Mouse (Mus musculus) heart, postnatal 0 days (tissue): Measurements from ENCODE around the gene Wfdc15a. TPM values are rescaled to one million over a fixed set of nuclear protein-coding genes. Genes with fewer than 3 reads are reported as not detected.

Source experiments
- ATAC-seq: fragments of 200-750 bp; cut with Nextera tagmentation; 2 replicates; pipeline ENCODE4 v1.8.0; 2017; ENCODE audit warnings: low read depth, moderate number of reproducible peaks, moderate library complexity; ENCODE audit not compliant: insufficient read depth
- DNase-seq: peaks from one replicate; pipeline ENCODE4 v3.0.0-alpha.2; 2016; ENCODE audit warnings: low spot score
- H3K27ac ChIP-seq: fragments of 300-500 bp; sonication (generic); 2 replicates; pipeline ENCODE4 v1.5.1; 2014; ENCODE audit warnings: low read depth, mild to moderate bottlenecking
- H3K27me3 ChIP-seq: fragments of 300-500 bp; sonication (generic); 2 replicates; pipeline ENCODE4 v1.6.1; 2014; ENCODE audit warnings: low read length, mixed read lengths; ENCODE audit not compliant: control insufficient read depth, insufficient read depth
- H3K36me3 ChIP-seq: fragments of 300-500 bp; sonication (generic); replicated peaks from 2 replicates; pipeline ENCODE4 v1.6.1; 2014; ENCODE audit warnings: low read length, mixed read lengths; ENCODE audit not compliant: control insufficient read depth, insufficient read depth
- H3K4me1 ChIP-seq: fragments of 300-500 bp; sonication (generic); 2 replicates; pipeline ENCODE4 v1.6.1; 2014; ENCODE audit warnings: antibody characterized with exemption; ENCODE audit not compliant: control insufficient read depth, insufficient read depth
- H3K4me2 ChIP-seq: fragments of 300-500 bp; sonication (generic); 2 replicates; pipeline ENCODE4 v1.6.1; 2014; ENCODE audit warnings: low read depth, mild to moderate bottlenecking, low read length, moderate library complexity
- H3K4me3 ChIP-seq: fragments of 300-500 bp; sonication (generic); 2 replicates; pipeline ENCODE4 v1.5.1; 2014; ENCODE audit warnings: low read depth, low read length
- H3K9ac ChIP-seq: fragments of 300-500 bp; sonication (generic); replicated peaks from 2 replicates; pipeline ENCODE4 v1.6.1; 2014; ENCODE audit warnings: low read depth, low read length, mixed read lengths
- H3K9me3 ChIP-seq: fragments of 300-500 bp; sonication (generic); replicated peaks from 2 replicates; pipeline ENCODE4 v1.6.1; 2016; ENCODE audit warnings: low read length; ENCODE audit not compliant: control insufficient read depth
- CTCF ChIP-seq: IDR thresholded peaks from 2 replicates; pipeline ENCODE4 v1.5.1; 2016; ENCODE audit warnings: antibody characterized with exemption, control low read depth, low read depth
- EP300 ChIP-seq: IDR thresholded peaks from 2 replicates; pipeline ENCODE4 v1.6.1; 2016; ENCODE audit warnings: antibody characterized with exemption, low read depth
- WGBS: fragments of 180-500 bp; shearing (Covaris S2); extraction: QIAGEN DNeasy Blood & Tissue Kit; methylation state at CpG from one replicate; pipeline ENCODE4 v1.1.7; 2014; 5-methylcytosine and 5-hydroxymethylcytosine counted together
- polyA plus RNA-seq: library from polyadenylated mRNA; unstranded; fragments of >200 nt; fragmentation: Nextera tagmentation; extraction: Ambion mirVana; gene quantifications from 2 replicates; pipeline ENCODE4 v1.2.1, GENCODE M21; 2015
- total RNA-seq: library from RNA; depleted of rRNA; stranded (reverse); fragments of >200 nt; gene quantifications from 2 replicates; pipeline ENCODE4 v1.2.3, GENCODE M21; 2014; ENCODE audit warnings: low replicate concordance

Wfdc15a gene
- total and polyA plus RNA-seq, 2 experiments from 2014 or later, result not detected

GRCm38 (mm10) chr2:164184145-164184719 is 15.7 kb downstream of the Wfdc15a start:
- Histone ChIP-seq H3K9me3 (no peaks in the 10 kb centered on the region), H3K4me2 (no peak overlapping the region), H3K27me3 (peaks cover 11% of the 10 kb centered on the region; the same call in 1 of the 2 replicates), H3K9ac (no peak overlapping the region), H3K4me3 (no peak overlapping the region), H3K36me3 (no peaks in the 10 kb centered on the region), H3K27ac (no peak overlapping the region), H3K4me1 (no peaks in the 10 kb centered on the region)
- DNase-seq (no peak), ATAC-seq (no peak)
- TF ChIP-seq CTCF (no peak), EP300 (no peak)
- WGBS, result 39% methylated on average over 9 of the region's 9 CpGs

DNA sequence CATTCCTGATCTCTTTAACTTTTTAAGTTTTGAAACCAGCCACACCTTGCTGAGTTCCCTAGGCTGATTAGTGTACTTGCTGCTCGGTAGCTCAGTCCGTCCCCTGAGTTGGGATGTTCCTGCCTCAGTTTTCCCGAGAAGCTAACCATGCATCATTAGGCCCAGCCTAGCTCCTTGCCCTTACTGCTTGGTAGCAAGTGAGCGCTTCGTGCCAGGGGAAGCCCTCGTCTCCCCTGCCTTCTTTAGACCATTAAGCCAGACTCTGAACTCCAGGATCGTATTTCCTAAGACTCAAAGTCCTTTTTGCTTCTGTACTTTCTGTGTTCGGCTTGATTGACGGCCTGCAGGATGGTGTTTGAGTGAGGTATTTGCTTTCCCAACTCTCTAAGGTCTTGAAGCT is 16.6 kb downstream of the Wfdc15a start:
- Histone ChIP-seq H3K4me1 (no peaks in the 10 kb centered on the region), H3K4me2 (no peak overlapping the region), H3K9me3 (no peaks in the 10 kb centered on the region), H3K27ac (no peak overlapping the region), H3K9ac (no peak overlapping the region), H3K27me3 (peaks cover 13% of the 10 kb centered on the region; the same call in 1 of the 2 replicates), H3K36me3 (no peaks in the 10 kb centered on the region), H3K4me3 (no peak overlapping the region)
- no peak for ATAC-seq
- TF ChIP-seq CTCF, result no peak
- WGBS, result 73% methylated on average over 9 of the region's 9 CpGs
- DNase-seq, result no peak

DNA sequence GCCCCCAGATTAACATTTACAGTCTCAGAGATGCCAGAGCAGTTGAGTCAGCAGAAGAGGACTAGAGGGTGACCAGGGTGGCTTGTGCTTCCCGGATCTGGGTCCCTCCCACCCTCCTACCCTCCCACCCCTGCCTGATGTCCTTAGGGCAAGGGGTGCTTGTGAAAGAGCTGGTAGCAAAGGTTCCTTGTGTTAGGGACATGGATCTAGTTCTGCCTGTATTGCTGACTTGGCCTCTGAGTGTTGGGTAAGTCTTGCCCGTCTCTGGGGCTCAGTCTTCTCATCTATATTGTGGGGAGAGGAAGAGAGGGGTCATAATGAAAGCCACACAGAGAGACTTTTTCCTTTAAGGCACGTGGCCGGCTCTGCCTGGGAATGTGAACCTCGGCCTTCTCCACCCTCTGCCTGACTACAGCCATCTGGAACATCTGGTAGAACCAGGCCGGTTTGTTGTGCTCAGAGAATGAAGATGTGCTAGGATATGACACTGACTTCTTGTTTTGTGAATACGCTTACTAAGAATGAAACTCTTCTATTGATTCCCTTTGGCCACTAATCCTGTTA is 17.2 kb downstream of the Wfdc15a start, which contains the start of gene Wfdc5:
Gene Wfdc5, minus strand, starts transcription at position 51 of the 564 bp plus-strand sequence.
- no peak within 1 kb of the TSS for H3K4me2 ChIP-seq
- H3K9me3 ChIP-seq, result no peaks in the 10 kb centered on the region
- WGBS, result 76% methylated on average over 7 of the region's 7 CpGs
- ATAC-seq (no peak), DNase-seq (no peak)
- H3K9ac ChIP-seq, result no peak within 1 kb of the TSS
- H3K4me1 ChIP-seq, result no peaks in the 10 kb centered on the region
- no peak within 1 kb of the TSS for H3K27ac ChIP-seq
- H3K27me3 ChIP-seq, result peaks cover 19% of the 10 kb centered on the region; the same call in 1 of the 2 replicates
- no peak within 1 kb of the TSS for H3K4me3 ChIP-seq
- TF ChIP-seq CTCF (no peak), EP300 (no peak)
- H3K36me3 ChIP-seq, result no peaks in the 10 kb centered on the region

DNA sequence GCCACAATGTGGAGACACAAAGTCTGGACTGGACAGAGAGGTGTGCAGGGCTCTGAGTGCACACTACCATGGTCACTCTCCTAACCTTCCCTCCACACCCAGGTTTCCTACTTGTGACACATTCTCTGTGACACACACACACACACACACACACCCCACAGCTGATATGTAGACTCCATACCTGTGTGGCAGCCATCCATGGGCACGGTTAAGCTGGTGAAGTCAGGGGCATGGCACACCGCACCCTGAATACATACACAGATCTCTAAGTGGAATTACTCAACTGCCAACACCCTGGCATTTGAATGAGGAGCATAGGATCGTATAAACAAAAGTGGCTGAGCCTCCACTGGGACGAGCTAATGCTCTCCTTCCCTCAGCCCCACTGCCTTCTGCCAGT is 19.2 kb downstream of the Wfdc15a start:
- H3K27me3 ChIP-seq, result peaks cover 21% of the 10 kb centered on the region; the same call in 1 of the 2 replicates
- DNase-seq, result no peak
- TF ChIP-seq EP300, result no peak
- TF ChIP-seq CTCF, result no peak
- H3K4me1 ChIP-seq, result no peaks in the 10 kb centered on the region
- no peak overlapping the region for H3K9ac ChIP-seq
- H3K4me3 ChIP-seq, result no peak overlapping the region
- WGBS, result 67% methylated on average over 4 of the region's 4 CpGs
- H3K4me2 ChIP-seq, result no peak overlapping the region
- no peaks in the 10 kb centered on the region for H3K36me3 ChIP-seq
- H3K9me3 ChIP-seq, result no peaks in the 10 kb centered on the region
- no peak overlapping the region for H3K27ac ChIP-seq
- no peak for ATAC-seq

DNA sequence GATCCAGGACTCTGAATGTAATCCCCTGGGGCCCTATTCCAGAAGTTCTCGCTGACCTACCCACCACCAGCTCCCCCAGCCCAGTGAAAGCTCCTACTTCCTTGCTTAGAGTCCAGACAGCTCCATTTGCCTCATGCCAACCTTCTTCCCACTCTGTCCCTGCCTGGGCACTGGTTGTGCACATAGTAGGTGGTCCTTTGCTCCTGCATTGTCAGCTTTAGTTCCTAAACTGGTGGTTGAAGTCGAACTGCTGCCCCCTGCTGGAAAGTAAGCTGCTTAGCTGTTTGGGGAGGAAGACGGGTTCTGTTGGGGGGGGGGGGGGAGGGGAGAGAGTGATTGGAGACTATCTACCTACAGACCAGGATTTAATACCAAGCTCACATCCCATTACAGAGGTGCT is 19.8 kb downstream of the Wfdc15a start:
- Histone ChIP-seq H3K27me3 (peaks cover 21% of the 10 kb centered on the region; the same call in 1 of the 2 replicates), H3K4me2 (no peak overlapping the region), H3K27ac (no peak overlapping the region), H3K9me3 (no peaks in the 10 kb centered on the region), H3K4me3 (no peak overlapping the region), H3K9ac (no peak overlapping the region), H3K4me1 (no peaks in the 10 kb centered on the region), H3K36me3 (no peaks in the 10 kb centered on the region)
- no peak for ATAC-seq
- no peak for DNase-seq
- 38% methylated on average over 3 of the region's 3 CpGs for WGBS
- TF ChIP-seq EP300, result no peak
- TF ChIP-seq CTCF, result peak; percentile 49

DNA sequence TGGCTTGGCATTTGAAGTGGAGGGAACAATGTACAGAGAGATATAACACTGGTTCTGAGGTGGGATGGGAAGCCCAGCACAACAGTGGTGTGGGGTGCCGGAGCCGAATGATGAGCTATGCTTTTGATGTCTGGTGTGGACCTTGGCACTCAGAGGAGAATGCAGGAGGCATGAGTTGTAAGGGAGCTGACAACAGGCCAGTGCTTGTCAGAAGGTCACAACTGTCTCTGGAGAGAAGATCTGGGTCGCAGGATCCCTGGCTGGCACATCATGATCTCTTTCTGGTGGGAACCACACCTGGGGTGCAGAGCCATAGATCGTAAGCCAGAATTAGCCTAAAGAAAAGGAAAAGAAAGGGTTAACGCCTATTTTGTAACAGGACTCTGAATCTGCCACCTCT is 22.1 kb downstream of the Wfdc15a start:
- no peak overlapping the region for H3K27ac ChIP-seq
- H3K9me3 ChIP-seq, result no peaks in the 10 kb centered on the region
- peaks cover 17% of the 10 kb centered on the region; the same call in 1 of the 2 replicates for H3K27me3 ChIP-seq
- no peaks in the 10 kb centered on the region for H3K36me3 ChIP-seq
- no peak overlapping the region for H3K4me2 ChIP-seq
- DNase-seq, result no peak
- H3K4me1 ChIP-seq, result no peaks in the 10 kb centered on the region
- H3K9ac ChIP-seq, result no peak overlapping the region
- TF ChIP-seq CTCF (no peak), EP300 (no peak)
- no peak for ATAC-seq
- WGBS, result 68% methylated on average over 5 of the region's 5 CpGs
- no peak overlapping the region for H3K4me3 ChIP-seq
